Mouse (Mus musculus) megakaryocyte, embryonic 14.5 days (primary cell): ENCODE measurements around the gene Ppp1r37.

Experiments
- FLI1 ChIP-seq: IDR thresholded peaks from 2 replicates; pipeline ENCODE4 v1.6.1; 2012; ENCODE audit warnings: low read length, inconsistent platforms, mixed read lengths
- GATA1 ChIP-seq: IDR thresholded peaks from 3 replicates; pipeline ENCODE4 v1.6.1; 2012; ENCODE audit warnings: mixed read lengths, low read length, inconsistent platforms, borderline replicate concordance

DNA sequence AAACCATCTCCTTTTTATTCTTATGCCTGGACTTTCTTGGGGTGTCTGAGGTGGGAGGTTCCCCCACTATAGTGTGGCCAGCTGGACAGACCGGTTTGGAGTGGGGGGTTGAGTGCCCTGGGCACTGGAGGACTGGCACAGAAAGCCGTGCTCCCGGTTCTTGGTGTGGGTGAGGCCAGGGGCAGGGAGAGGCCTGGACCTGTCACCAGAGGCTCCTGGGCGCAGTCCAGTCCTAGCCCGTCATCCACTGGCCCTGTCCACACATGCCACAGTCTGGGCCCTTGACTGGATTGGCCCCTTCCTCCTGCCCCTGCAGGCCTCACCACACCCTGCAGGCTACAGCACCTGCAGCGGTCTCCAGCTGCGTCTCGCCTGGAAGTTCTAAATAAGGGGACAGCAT, 17.8 kb upstream of the Ppp1r37 start:
- TF ChIP-seq GATA1 (no peak), FLI1 (no peak)
